Mouse (Mus musculus): ENCODE measurements around the gene Slc7a1.

Slc7a1 gene

GRCm38 (mm10) chr5:148310790-148311189, 88.9 kb downstream of the Slc7a1 start:
- peak; percentile 93 for DNase-seq

DNA sequence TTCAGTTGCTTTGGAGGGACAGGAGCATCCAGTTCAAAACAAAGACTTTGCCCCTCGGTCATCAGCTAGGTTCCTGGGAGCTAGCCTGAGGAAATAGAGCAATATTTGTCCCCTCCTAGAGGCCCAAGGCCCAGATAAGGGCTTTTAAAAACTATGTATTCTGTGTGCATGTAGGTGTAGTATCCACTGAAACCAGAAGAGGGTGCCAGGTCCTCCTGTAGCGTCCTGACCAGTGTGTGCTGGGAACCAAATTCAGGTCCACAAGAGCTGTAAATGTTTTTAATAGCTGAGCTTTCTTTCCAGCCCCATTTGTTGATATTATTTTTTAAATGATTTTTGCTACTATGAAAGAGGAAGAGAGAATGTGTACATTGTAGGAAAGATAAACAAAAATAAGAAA, 95.6 kb downstream of the Slc7a1 start:
- DNase-seq: no peak

GRCm38 (mm10) chr5:148302968-148303367, 96.7 kb downstream of the Slc7a1 start:
- DNase-seq: no peak

GRCm38 (mm10) chr5:148293346-148293745, 106.4 kb downstream of the Slc7a1 start:
- no peak for DNase-seq

- DNase-seq: no peak
These were observed 106.8 kb downstream of the Slc7a1 start for GRCm38 (mm10) chr5:148292862-148293261.

GRCm38 (mm10) chr5:148289951-148290350, 109.8 kb downstream of the Slc7a1 start:
- no peak for DNase-seq

GRCm38 (mm10) chr5:148288804-148289203, 110.9 kb downstream of the Slc7a1 start:
- no peak for DNase-seq

- DNase-seq: no peak
These were observed 112.2 kb downstream of the Slc7a1 start for GRCm38 (mm10) chr5:148287529-148287928.

- DNase-seq: peak; percentile 92
These were observed 116.1 kb downstream of the Slc7a1 start for GRCm38 (mm10) chr5:148283584-148283983.

GRCm38 (mm10) chr5:148283177-148283576, 116.5 kb downstream of the Slc7a1 start:
- no peak for DNase-seq

- DNase-seq: no peak
These were observed 117.1 kb downstream of the Slc7a1 start for GRCm38 (mm10) chr5:148282631-148283030.

DNA sequence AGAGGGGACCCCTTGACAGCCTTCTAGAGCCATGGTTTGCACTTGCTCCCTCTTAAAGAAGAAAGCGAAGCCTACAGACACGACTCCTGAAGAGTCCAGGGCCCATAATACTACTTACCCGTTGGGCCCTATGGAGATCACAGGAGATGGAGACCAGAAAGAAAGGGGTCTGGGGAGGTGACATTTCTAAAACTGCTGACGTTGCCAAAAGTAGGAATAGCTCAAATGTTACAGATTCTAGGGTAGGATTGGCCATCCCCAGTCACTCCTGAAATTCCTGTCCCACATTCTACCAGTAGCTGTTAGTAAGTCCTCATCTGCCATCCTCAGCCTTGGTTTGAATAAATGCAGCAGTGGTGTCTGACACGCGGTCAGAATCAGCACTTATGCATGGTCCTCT, 117.6 kb downstream of the Slc7a1 start:
- DNase-seq: no peak

- peak; percentile 91 for DNase-seq
These were observed 119.4 kb downstream of the Slc7a1 start for GRCm38 (mm10) chr5:148280321-148280720.

DNA sequence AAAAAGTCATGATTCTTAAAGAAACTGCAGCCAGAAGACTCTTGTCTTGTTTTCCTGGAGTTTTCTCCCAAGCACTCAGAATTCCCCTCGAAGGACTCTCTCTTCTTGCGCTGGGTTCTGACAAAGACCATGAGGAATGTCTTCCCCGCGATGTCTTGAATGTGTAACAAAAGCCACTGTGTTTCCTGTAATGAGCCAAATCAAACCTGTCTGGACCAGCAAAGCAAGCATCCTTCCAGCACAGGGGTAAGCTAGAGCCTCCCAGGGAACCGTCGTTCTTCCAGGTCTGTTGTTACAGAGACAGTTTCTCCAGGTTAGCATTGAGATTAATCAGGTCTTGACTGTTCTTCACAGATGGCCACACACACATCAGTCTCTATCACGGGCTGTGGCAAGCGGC, 121.5 kb downstream of the Slc7a1 start:
- DNase-seq: no peak

Data from heart, adult 11 months (tissue).